Mouse (Mus musculus) thymus, postnatal 14 days (tissue): ENCODE results near the gene Prkca.

Experiments used
- DNase-seq: peaks from one replicate; pipeline ENCODE4 v3.0.0; 2021

The Prkca gene

GRCm38 (mm10) chr11:108257921-108258320 lies 85.8 kb downstream of the Prkca start:
- DNase-seq, result no peak

DNA sequence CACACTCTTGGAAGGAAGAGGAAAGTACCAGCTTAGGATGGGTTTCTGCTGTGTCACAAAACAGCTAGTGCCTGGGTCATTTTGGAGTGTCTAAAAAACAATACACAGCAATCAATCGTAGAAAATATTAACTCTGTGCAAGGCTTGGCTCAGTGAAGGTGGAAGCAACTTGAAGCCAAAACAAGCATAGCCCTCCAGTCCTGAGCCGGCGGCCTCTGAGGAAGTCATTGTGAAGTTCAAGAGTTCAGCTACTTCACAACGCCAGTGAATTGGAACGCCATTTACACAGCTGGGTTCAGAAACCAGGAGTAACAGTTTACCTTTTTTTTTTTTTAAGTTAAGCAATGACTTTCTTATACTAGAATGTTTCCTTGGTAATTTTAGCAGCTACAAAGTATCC lies 89.0 kb downstream of the Prkca start:
- no peak for DNase-seq

GRCm38 (mm10) chr11:108251924-108252775 lies 91.6 kb downstream of the Prkca start:
- DNase-seq, result no peak

DNA sequence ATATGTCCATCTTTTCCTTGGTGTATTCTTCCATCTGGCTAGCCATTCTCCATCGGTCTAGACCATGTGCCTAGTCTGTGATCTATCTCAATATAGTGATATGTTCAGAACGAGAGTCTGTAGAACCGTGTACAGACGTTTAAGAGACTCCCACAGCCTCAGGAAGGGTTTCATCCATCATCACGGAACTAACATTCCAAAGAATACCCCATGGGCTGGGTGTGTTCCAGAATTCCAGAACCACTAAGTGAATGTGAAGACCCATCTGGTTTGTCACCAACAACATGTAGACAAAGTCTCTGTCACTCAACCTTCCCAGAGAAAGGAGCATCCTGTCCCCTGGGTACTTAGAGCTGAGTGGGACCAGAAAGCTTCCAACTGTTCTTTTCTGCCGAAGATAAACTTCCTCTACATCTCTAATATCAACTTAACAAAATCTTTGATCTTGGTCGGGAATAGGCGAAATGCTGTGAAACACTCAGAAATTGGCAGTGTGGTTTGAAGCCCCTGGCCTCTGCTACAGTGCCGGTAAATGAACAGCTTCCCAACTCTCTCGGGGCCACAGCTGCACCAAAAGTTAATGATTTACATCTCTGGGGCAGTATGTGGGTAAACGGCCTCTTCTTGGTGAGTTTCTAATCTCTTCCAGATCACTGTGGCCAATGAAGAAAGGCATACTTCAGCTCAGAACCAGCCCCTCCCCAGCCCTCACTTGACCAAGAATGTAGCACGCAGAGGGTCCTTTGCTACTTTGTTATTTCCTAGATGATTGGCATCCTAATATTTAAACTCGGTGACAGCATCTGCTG lies 92.7 kb downstream of the Prkca start:
- no peak for DNase-seq

DNA sequence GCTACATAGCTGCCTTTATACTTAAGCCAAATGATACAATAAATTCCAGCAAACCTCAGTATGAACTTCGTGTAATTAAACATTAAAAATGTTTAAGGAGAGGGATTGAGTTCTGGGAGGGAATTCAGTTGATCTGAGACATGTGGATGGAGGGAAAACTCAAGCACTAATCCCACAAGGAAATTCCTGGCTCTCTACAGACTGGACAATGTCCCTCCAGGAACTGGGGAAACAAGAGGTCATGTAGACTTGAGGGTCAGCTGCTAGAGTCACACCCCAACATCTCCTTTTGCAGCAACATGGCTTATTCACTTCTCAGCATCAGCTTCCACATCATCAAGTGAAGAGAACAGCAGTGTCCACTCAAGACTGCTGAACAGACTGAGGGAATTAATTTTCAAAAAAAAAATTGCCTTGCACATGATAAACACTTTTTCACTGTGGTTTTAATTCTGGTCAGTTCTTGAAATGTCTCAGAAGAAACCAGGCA lies 93.5 kb downstream of the Prkca start:
- DNase-seq, result no peak

DNA sequence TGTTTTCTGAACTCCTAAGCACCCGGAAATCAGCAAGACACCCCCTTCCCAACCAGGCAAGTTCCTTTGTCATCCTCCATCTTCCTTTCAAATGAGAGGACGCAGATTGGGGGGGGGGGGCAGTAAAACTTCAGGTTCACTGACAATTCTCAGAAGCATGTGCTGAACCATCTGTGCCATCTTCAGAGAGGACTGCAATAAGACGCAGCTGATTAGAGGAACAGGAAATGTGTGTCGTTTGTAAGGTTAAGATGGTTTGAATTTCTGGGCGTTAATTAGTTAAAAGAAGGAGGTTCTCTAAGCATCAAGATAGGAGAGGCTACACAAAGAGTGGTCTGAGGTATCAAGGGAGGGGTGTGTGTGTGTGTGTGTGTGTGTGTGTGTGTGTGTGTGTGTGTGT lies 94.2 kb downstream of the Prkca start:
- no peak for DNase-seq

GRCm38 (mm10) chr11:108249047-108249403 lies 94.7 kb downstream of the Prkca start:
- DNase-seq, result no peak

- peak; percentile 35 for DNase-seq
These were observed 95.3 kb downstream of the Prkca start for GRCm38 (mm10) chr11:108248218-108249046.

DNA sequence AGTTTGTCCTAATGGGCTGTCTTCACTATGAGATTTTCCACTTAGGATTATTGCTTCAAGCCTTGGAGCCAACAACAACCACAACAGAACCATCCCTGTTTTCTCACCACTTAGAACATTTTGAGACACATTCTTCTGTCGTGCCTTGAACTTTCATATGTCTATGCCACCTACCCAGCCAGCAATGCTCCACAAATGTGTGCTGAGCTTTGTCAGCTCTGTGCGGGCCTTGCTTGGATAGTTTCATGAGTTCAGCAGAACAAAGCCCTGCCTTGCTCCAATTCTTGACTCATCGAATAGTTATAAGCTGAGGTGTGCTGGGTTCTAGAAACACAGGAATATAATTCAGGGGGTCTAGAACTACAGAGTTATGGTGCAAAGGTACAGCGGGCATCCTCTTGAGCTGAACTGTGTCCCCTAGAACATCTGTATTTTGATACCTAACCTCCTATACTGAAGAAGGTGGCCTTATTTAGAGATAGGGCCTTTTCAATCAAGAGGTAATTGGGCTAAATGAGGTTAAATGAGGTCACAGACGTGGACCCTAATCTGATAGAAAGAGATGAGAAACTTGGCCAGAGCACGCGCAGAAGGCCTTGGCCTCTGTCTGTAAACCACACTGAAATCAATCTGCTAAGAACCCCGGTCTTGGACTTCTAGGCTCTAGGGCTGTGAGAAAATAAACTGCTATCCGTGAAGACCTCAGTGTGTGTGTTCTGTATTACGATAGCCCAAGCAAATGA lies 96.4 kb downstream of the Prkca start:
- DNase-seq, result no peak

DNA sequence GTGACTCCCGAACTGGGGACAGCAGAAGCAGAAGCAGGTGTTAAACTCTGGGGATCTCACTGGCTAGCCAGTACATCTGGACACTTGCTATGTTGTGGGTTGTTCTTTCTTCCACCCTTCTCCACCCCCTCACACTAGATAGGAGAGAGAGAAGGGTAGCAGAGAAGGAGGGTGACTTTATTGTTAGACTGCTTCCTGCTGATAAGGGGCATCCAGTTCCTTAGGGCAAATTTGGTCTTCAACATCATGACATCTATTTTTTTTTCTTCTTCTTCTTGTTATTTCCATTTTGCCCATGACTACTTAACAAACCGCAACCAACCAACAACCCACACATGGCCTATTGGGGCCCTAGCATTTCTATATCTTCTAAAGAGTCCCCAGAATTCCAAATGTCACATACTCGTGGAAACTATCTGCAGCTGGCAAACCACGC lies 97.4 kb downstream of the Prkca start:
- DNase-seq, result no peak

GRCm38 (mm10) chr11:108244241-108244640 lies 99.5 kb downstream of the Prkca start:
- DNase-seq, result no peak

DNA sequence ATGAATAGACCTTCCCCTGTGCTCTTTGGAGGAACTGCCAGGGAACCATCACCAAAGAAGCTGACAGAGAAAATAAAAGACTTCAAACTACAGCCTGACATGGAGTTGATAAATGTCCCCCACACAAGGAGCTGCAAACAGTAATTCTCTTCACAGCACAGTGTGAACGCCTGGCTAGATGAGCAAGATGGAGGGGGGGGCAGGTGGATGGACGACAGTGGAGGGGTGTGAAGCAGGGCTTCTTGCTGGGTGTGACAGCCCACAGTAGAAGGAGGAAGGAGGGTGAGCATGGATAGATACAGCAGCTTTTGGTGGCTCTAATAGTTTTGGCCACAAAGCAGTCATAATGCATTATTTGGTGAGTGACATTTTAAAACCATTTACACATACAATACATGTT lies 100.1 kb downstream of the Prkca start:
- no peak for DNase-seq

GRCm38 (mm10) chr11:108240924-108241498 lies 102.7 kb downstream of the Prkca start:
- DNase-seq, result no peak

DNA sequence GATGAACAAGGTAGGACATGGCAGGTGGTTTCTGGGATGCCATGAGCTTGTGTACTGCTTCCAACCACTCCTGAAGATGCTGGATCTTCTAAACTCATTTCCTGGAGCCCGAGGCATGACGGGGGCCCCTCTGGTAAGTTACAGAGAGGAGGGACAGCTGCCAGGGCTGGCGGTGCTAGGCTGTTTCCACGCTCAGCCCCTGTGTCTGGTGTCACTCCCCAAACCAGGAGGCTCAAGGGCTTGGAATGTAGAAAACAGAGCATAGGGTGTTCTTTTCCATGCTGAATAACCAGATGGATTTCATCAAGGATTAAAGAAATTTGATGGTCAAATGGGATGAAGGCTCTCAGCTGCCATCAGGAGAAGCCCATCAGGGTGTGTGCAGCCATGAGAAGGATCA lies 104.6 kb downstream of the Prkca start:
- no peak for DNase-seq

DNA sequence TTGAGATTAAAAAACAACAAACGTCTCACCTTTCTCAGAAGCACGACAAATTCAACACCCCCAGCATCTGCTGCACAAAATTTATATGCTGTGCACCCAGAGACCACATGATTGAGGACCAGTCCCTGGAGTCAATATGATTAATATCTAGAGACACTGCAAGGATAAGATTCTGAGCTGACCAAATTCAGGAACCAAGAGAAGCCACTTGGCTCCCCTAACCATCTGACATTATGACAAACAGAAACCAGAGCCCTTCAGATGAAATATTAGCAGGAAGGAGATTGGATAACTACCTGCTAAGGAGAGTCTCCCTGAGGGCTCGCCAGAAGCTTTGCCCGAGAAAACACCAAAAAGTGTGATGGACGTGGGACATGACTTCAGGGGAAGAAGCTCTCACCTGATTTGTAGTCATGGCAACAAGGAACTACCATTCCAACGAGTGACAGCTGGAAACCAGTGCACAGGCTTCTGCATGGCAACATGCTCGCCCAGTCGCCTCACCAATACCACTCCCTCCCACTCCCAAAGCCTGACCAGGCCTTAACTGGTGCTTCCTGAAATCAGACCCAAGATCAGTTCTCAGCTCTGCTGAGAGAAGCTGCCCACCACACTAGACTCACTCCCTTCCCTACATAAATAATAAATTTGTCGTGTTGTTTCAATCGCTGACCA lies 106.8 kb downstream of the Prkca start:
- no peak for DNase-seq

DNA sequence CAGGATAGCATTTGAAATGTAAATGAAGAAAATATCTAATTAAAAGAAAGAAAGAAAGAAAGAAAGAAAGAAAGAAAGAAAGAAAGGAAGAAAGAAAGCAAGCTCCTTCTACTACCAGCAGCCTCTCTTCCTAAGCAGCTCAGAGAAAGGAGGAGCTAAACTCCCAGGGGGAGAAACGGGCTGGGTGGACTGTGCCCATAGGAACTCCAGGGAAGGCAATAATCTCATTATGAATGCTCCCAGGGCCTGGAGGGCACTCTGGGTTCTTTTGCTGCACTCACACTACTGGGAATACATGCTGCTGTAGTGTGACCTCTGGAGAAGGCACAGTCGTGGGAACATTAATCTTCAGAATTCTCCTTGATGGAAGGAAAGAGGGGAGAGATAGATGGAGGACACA lies 107.5 kb downstream of the Prkca start:
- no peak for DNase-seq

DNA sequence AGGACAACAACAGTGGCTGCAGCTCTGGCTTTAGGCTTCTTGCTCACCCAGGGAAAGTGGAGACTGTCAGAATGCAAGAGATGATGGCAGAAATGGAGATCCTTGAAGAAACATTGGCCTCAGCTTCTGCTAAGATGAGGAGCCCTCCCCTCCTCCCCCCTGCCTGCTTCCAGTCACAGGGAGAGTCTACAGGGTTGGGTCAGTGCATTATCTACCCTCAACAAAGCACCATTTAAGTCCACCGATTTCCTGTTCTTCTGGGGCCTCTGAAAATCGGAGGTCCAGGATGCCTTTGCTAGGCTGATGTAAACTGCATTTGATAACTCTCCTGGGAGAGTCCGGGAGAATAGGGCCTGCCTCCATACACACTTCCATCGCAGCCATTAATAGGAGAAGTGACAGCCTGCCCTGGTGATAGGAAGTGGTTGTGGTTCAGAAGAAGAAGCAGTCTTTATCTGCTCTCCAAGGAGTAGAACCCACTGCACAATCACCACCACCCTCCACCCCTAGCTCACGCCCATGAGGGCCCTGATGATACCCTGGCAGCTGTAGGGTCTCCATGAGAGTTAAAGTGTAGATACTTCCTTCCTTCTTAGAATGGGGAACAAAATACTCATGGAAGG lies 108.5 kb downstream of the Prkca start:
- no peak for DNase-seq

GRCm38 (mm10) chr11:108233015-108233414 lies 110.7 kb downstream of the Prkca start:
- no peak for DNase-seq

- DNase-seq, result no peak
These were observed 113.6 kb downstream of the Prkca start for GRCm38 (mm10) chr11:108230101-108230500.

DNA sequence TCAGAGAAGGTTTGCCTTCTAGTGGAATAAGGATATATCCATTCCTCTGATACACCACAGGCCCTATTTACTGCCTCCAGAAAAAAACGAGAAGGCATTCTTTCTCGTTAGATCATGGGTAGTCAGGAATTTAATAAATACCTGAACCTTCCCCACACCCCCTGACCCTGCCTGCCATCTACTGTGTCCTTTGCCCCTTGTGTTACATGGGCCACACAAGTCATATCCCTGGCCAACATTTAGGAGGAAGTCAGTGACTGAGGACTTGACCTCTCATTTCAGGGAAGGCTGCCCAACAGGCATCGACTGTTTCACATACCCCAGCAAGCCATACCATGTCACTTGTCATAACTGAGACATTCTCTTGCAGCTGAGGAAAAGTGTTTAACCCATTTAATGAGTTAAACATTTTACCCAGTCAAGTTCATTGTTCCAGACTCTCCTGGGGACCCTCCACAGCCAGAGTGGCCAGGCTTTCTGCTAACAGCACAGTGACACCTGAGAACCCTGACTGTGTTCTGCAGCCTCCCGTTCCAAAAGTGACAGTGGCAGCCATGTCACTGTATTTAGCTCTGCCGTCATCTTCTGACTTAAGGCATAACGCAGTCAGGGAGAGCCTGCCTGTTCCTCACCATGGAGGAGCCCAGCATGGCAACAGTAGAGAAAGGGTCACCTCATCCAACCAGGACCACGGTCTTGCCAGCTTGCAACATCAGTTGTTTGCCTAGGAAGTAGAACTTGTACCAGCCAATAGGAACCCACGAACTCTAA lies 114.4 kb downstream of the Prkca start:
- DNase-seq, result no peak
